Mouse (Mus musculus) CH12.LX (cell line): ENCODE measurements around the gene Hcn1.

Experiments
- CTCF ChIP-seq, 2 experiments: IDR thresholded peaks in 1 of 2; conservative IDR thresholded peaks in 1 of 2; 2 replicates each; pipeline ENCODE4 v1.5.1; 2011 to 2012; ENCODE audit warnings: low read depth in 2 of 2, low read length in 2 of 2, improper control_type of control experiment in 1 of 2, inconsistent platforms in 1 of 2, mild to moderate bottlenecking in 1 of 2, moderate library complexity in 1 of 2
- GABPA ChIP-seq: IDR thresholded peaks from 2 replicates; pipeline ENCODE4 v1.6.1; 2012; ENCODE audit warnings: low read depth, low read length, improper control_type of control experiment, inconsistent platforms; ENCODE audit not compliant: insufficient replicate concordance
- HCFC1 ChIP-seq: IDR thresholded peaks from 2 replicates; pipeline ENCODE4 v1.6.1; 2012; ENCODE audit warnings: low read depth, mild to moderate bottlenecking, inconsistent platforms, low read length, improper control_type of control experiment
- JUN ChIP-seq: IDR thresholded peaks from 2 replicates; pipeline ENCODE4 v1.6.1; 2011; ENCODE audit warnings: low read depth, mild to moderate bottlenecking, low read length, improper control_type of control experiment, moderate library complexity; ENCODE audit not compliant: insufficient read depth
- MAX ChIP-seq: IDR thresholded peaks from 2 replicates; pipeline ENCODE4 v1.6.1; 2011; ENCODE audit warnings: low read length, improper control_type of control experiment
- MAZ ChIP-seq: IDR thresholded peaks from 2 replicates; pipeline ENCODE4 v1.6.1; 2012; ENCODE audit warnings: low read depth, mild to moderate bottlenecking, inconsistent platforms, low read length, improper control_type of control experiment, moderate library complexity
- POLR2A ChIP-seq: IDR thresholded peaks from 2 replicates; pipeline ENCODE4 v1.6.1; 2011; ENCODE audit warnings: low read depth, mild to moderate bottlenecking, improper control_type of control experiment, low read length
- POLR2AphosphoS2 ChIP-seq: IDR thresholded peaks from 2 replicates; pipeline ENCODE4 v1.6.1; 2011; ENCODE audit warnings: low read depth, low read length, improper control_type of control experiment
- RCOR1 ChIP-seq: conservative IDR thresholded peaks from 2 replicates; pipeline ENCODE4 v1.6.1; 2012; ENCODE audit warnings: low read depth, mild to moderate bottlenecking, inconsistent platforms, low read length, improper control_type of control experiment
- USF1 ChIP-seq: IDR thresholded peaks from 2 replicates; pipeline ENCODE4 v1.6.1; 2014; ENCODE audit warnings: low read depth, mild to moderate bottlenecking, inconsistent platforms, low read length, improper control_type of control experiment
- ZMIZ1 ChIP-seq: IDR thresholded peaks from 2 replicates; pipeline ENCODE4 v1.6.1; 2012; ENCODE audit warnings: low read depth, mild to moderate bottlenecking, inconsistent platforms, low read length, improper control_type of control experiment

DNA sequence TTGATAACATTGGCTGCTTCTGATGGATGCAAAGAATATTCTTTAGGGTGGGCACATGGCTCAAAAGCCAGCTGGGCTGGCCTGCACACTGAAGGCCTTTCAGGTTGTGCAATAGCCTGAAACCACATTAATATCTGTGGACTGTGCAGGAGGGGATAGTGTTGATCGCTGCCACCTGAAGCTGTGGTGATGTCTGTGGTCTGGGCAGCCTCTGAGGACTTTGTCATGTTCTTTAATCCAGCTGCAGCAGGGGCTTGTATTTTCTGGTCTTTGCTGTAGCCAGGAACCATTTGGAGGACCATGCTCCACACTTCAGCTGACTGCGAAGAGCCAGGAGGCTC, 250.6 kb downstream of the Hcn1 start:
- TF ChIP-seq POLR2AphosphoS2 (no peak), POLR2A (no peak), CTCF (conservative IDR thresholded peaks at IDR 0.05 in 1 of 2, IDR thresholded peaks at IDR 0.05 in 1 of 2; ENCODE audit: low read depth in 2 of 2, low read length in 2 of 2) (no peak), GABPA (no peak), ZMIZ1 (no peak), MAZ (no peak), HCFC1 (no peak), RCOR1 (no peak), MAX (no peak), JUN (no peak), USF1 (no peak)
